Mouse (Mus musculus): Measurements from ENCODE around the gene Swap70.

DNA sequence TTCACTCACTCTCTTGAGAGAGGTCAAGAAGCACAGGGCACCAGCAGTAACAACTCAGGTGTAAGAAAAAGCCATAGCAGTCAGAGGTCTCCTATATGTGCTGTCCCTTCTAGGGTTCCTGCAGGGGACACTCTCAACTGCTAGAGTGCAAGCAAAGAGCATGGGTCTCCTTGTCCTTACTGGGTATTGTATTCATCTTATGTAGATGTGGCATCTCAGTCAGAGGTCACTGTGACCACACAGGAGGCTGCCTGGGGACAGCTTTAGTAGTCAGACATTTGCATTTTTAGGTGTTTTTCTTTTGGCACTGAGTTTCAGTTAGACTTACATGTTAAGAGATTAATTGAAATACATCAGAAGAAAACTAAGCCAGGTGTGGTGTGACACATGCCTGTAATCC lies 45.5 kb downstream of the Swap70 start:
- no peak for TF ChIP-seq POLR2A (IDR thresholded peaks at IDR 0.05; ENCODE audit: borderline replicate concordance, extremely low read depth, low read depth, low read length)
- TF ChIP-seq CTCF (IDR thresholded peaks at IDR 0.05; ENCODE audit: insufficient read depth, low read length): no peak
